Mouse (Mus musculus) megakaryocyte, embryonic 14.5 days (primary cell): ENCODE measurements at regions not wholly inside any gene's neighbourhood (a gene's known extent, or its start where the extent isn't known, plus 50 kb on each side); places are given as distances from the start of the nearest gene placed in this dataset.

ENCODE experiments used
- FLI1 ChIP-seq: IDR thresholded peaks from 2 replicates; pipeline ENCODE4 v1.6.1; 2012; ENCODE audit warnings: low read length, inconsistent platforms, mixed read lengths
- GATA1 ChIP-seq: IDR thresholded peaks from 3 replicates; pipeline ENCODE4 v1.6.1; 2012; ENCODE audit warnings: mixed read lengths, low read length, inconsistent platforms, borderline replicate concordance

DNA sequence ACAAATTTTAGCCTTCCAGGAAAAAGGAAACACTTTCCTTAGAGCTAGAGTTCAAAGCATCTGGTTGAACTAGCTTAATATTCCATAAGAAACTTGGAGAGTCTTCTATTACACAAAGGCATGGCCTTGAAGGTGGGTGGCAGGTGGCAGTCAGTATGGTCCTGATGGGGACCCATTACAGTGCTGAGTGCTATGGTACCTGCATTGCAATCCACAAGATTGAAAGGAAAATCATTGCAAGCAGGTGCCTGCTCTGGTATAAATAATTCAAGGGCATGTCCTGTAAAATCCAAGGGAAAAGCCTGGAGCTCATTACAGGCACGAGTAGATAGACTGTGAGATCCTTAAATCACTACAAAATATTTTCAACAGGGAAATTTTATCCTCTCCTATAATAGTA, 263.7 kb upstream of the Megf9 start:
- no peak for TF ChIP-seq GATA1
- TF ChIP-seq FLI1: no peak
